Mouse (Mus musculus) MEL (cell line): Measurements from ENCODE around the gene Col1a1. TPM values are rescaled to one million over a fixed set of nuclear protein-coding genes. Genes with fewer than 3 reads are reported as not detected.

Source experiments
- DNase-seq: peaks from one replicate; pipeline ENCODE4 v3.0.0; 2011; ENCODE audit warnings: low read depth, low spot score
- H3K27ac ChIP-seq: 2 replicates; pipeline ENCODE4 v1.5.1; 2012; ENCODE audit warnings: low read depth, mild to moderate bottlenecking, control low read depth, low read length, moderate library complexity; ENCODE audit not compliant: control insufficient read depth
- H3K27me3 ChIP-seq, 2 experiments: fragments of 150-350 bp in 1 of 2; sonication (generic) in 1 of 2; 2 replicates each; pipeline ENCODE4 v1.6.1; 2012; ENCODE audit warnings: low read length in 2 of 2, mild to moderate bottlenecking in 2 of 2, improper control_type of control experiment in 1 of 2, moderate library complexity in 1 of 2; ENCODE audit not compliant: insufficient read depth in 2 of 2, control insufficient read depth in 1 of 2
- H3K36me3 ChIP-seq, 2 experiments: 2 replicates each; pipeline ENCODE4 v1.6.1; 2012 to 2014; ENCODE audit warnings: low read length in 2 of 2, improper control_type of control experiment in 1 of 2, inconsistent platforms in 1 of 2, mild to moderate bottlenecking in 1 of 2; ENCODE audit not compliant: insufficient read depth in 2 of 2, control insufficient read depth in 1 of 2
- H3K4me1 ChIP-seq, 2 experiments: fragments of 150-350 bp in 1 of 2; sonication (generic) in 1 of 2; 2 replicates each; pipeline ENCODE4 v1.6.1; 2012; ENCODE audit warnings: low read length in 2 of 2, improper control_type of control experiment in 1 of 2, mild to moderate bottlenecking in 1 of 2; ENCODE audit not compliant: insufficient read depth in 2 of 2, control insufficient read depth in 1 of 2
- H3K4me3 ChIP-seq, 2 experiments: fragments of 150-350 bp in 1 of 2; sonication (generic) in 1 of 2; 2 replicates each; pipeline ENCODE4 v1.5.1; 2012; ENCODE audit warnings: low read depth in 2 of 2, low read length in 2 of 2, mild to moderate bottlenecking in 2 of 2, moderate library complexity in 2 of 2, control low read depth in 1 of 2, improper control_type of control experiment in 1 of 2; ENCODE audit not compliant: control insufficient read depth in 1 of 2, insufficient read depth in 1 of 2
- H3K79me2 ChIP-seq: 2 replicates; pipeline ENCODE4 v1.6.1; 2012; ENCODE audit warnings: mild to moderate bottlenecking, low read length, moderate library complexity; ENCODE audit not compliant: control insufficient read depth, poor library complexity, insufficient read depth
- H3K9ac ChIP-seq: 2 replicates; pipeline ENCODE4 v1.6.1; 2012; ENCODE audit warnings: low read depth, mild to moderate bottlenecking, control low read depth, low read length, moderate library complexity; ENCODE audit not compliant: control insufficient read depth, poor library complexity, severe bottlenecking
- H3K9me3 ChIP-seq: fragments of 150-350 bp; sonication (generic); replicated peaks from 2 replicates; pipeline ENCODE4 v1.6.1; 2012; ENCODE audit warnings: mild to moderate bottlenecking, low read length, improper control_type of control experiment, moderate library complexity; ENCODE audit not compliant: insufficient read depth
- ELF1 ChIP-seq: IDR thresholded peaks from 2 replicates; pipeline ENCODE4 v1.6.1; 2014; ENCODE audit warnings: low read depth, mild to moderate bottlenecking, inconsistent platforms, low read length, improper control_type of control experiment, moderate library complexity
- EP300 ChIP-seq, 2 experiments: IDR thresholded peaks; 2 replicates each; pipeline ENCODE4 v1.6.1; 2011; ENCODE audit warnings: improper control_type of control experiment in 2 of 2, low read length in 2 of 2, low read depth in 1 of 2, mild to moderate bottlenecking in 1 of 2
- ETS1 ChIP-seq: IDR thresholded peaks from 2 replicates; pipeline ENCODE4 v1.6.1; 2012; ENCODE audit warnings: low read depth, mild to moderate bottlenecking, inconsistent platforms, low read length, improper control_type of control experiment, moderate library complexity
- GATA1 ChIP-seq: IDR thresholded peaks from 2 replicates; pipeline ENCODE4 v1.6.1; 2011; ENCODE audit warnings: low read depth, low read length, improper control_type of control experiment
- MAFK ChIP-seq: IDR thresholded peaks from 2 replicates; pipeline ENCODE4 v1.6.1; 2011; ENCODE audit warnings: low read depth, mild to moderate bottlenecking, low read length, improper control_type of control experiment, borderline replicate concordance
- MAX ChIP-seq: IDR thresholded peaks from 2 replicates; pipeline ENCODE4 v1.6.1; 2011; ENCODE audit warnings: low read length, improper control_type of control experiment
- MYB ChIP-seq: IDR thresholded peaks from 2 replicates; pipeline ENCODE4 v1.6.1; 2011; ENCODE audit warnings: mild to moderate bottlenecking, low read depth, low read length, improper control_type of control experiment
- POLR2A ChIP-seq, 2 experiments: IDR thresholded peaks; 2 replicates each; pipeline ENCODE4 v1.6.1; 2011 to 2012; ENCODE audit warnings: low read length in 2 of 2, mild to moderate bottlenecking in 2 of 2, control low read depth in 1 of 2, improper control_type of control experiment in 1 of 2, low read depth in 1 of 2, moderate library complexity in 1 of 2; ENCODE audit not compliant: control insufficient read depth in 1 of 2, insufficient read depth in 1 of 2, poor library complexity in 1 of 2
- POLR2AphosphoS2 ChIP-seq: IDR thresholded peaks from 2 replicates; pipeline ENCODE4 v1.6.1; 2011; ENCODE audit warnings: low read length, improper control_type of control experiment
- RAD21 ChIP-seq: IDR thresholded peaks from 2 replicates; pipeline ENCODE4 v1.6.1; 2011; ENCODE audit warnings: mild to moderate bottlenecking, low read depth, low read length, improper control_type of control experiment
- RCOR1 ChIP-seq: IDR thresholded peaks from 2 replicates; pipeline ENCODE4 v1.6.1; 2012; ENCODE audit warnings: low read depth, mild to moderate bottlenecking, inconsistent platforms, low read length, improper control_type of control experiment
- TBP ChIP-seq: IDR thresholded peaks from 2 replicates; pipeline ENCODE4 v1.8.0; 2011; ENCODE audit warnings: low read depth, low read length, improper control_type of control experiment
- USF1 ChIP-seq: IDR thresholded peaks from 2 replicates; pipeline ENCODE4 v1.6.1; 2014; ENCODE audit warnings: low read depth, mild to moderate bottlenecking, inconsistent platforms, low read length, improper control_type of control experiment, moderate library complexity
- USF2 ChIP-seq, 2 experiments: IDR thresholded peaks; 2 replicates each; pipeline ENCODE4 v1.6.1; 2011 to 2012; ENCODE audit warnings: improper control_type of control experiment in 2 of 2, low read length in 2 of 2, borderline replicate concordance in 1 of 2, inconsistent platforms in 1 of 2, low read depth in 1 of 2, mild to moderate bottlenecking in 1 of 2; ENCODE audit not compliant: insufficient read depth in 1 of 2
- ZC3H11A ChIP-seq: IDR thresholded peaks from 2 replicates; pipeline ENCODE4 v1.6.1; 2012; ENCODE audit warnings: low read depth, mild to moderate bottlenecking, inconsistent platforms, low read length, improper control_type of control experiment
- polyA plus RNA-seq, 2 experiments: library from polyadenylated mRNA; stranded (reverse) in 1 of 2; unstranded in 1 of 2; fragments of >175 nt in 1 of 2; fragments of >200 nt in 1 of 2; gene quantifications; 2 replicates each; pipeline versions ENCODE4 v1.2.1 to v1.2.4; 2012; ENCODE audit warnings: low replicate concordance in 2 of 2, low read depth in 1 of 2; ENCODE audit not compliant: insufficient read length in 2 of 2, insufficient read depth in 1 of 2, missing spikeins in 1 of 2
- total RNA-seq: library from RNA; depleted of rRNA; stranded (reverse); fragments of 300-350 nt; gene quantifications from 2 replicates; pipeline ENCODE4 v1.2.3, GENCODE M21; 2012

The Col1a1 gene
- total and polyA plus RNA-seq, 3 experiments = 0.12 to 0.61 TPM; not detected in 1

DNA sequence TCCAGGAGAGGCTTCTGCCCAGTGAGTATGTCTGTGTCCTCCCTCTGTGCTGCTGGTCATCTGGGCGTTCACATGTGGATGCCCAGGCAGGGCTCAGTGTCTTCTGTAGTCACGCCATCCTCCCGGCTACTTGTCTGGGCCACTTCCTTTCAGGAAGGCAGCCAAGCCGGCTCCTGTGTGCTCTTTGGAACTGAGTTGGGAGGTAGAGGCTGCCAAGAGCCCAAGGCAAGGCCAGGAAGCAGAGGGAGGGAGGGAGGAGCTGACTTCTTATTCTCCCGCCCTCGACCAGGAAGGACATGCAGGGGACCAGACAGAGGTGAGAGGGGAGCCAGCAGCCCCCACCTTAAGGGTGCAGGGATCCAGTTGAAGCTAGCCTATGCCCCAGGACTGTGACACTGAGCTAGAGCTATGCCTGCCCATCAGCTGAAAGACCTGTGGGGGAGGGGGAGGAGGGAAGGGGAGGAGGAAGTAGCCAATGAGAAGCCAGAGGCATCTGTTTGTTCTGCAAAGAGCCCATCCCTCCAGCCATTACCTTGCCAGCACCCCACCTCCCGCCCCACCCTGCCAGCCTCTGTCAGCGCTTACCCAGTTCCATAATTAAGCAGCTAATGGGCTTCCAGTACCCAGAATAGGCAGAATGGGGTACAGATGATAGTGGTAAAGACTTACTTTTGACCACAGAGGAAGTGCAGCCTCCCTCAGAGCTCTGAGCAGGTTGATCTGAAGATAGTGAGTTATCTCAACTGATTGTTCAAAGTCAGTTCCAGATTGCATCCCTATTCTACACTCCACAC is 22.2 kb downstream of the Col1a1 start:
- Histone ChIP-seq H3K9me3 (no peaks in the 10 kb centered on the region), H3K27me3 (peaks cover 22 to 31% of the 10 kb centered on the region in 2 experiments), H3K36me3 (peaks cover 0 to 7% of the 10 kb centered on the region in 2 experiments; a peak in 2 of 4 replicates), H3K4me1 (peaks cover 0 to 7% of the 10 kb centered on the region in 2 experiments; a peak in 1 of 4 replicates), H3K4me3 (no peak overlapping the region), H3K79me2 (no peaks in the 10 kb centered on the region), H3K9ac (no peak overlapping the region), H3K27ac (no peak overlapping the region)
- peak; percentile 62 for DNase-seq
- TF ChIP-seq GATA1 (peak; percentile 67), RCOR1 (peak; percentile 76), MYB (no peak), TBP (peak; percentile 23; the same call in 1 of the 2 replicates), EP300 (IDR thresholded peaks at IDR 0.05; ENCODE audit: low read depth in 1 of 2, low read length in 2 of 2) (peak in 1 of 2 experiments; percentile 41; a peak in 1 of 4 replicates)

DNA sequence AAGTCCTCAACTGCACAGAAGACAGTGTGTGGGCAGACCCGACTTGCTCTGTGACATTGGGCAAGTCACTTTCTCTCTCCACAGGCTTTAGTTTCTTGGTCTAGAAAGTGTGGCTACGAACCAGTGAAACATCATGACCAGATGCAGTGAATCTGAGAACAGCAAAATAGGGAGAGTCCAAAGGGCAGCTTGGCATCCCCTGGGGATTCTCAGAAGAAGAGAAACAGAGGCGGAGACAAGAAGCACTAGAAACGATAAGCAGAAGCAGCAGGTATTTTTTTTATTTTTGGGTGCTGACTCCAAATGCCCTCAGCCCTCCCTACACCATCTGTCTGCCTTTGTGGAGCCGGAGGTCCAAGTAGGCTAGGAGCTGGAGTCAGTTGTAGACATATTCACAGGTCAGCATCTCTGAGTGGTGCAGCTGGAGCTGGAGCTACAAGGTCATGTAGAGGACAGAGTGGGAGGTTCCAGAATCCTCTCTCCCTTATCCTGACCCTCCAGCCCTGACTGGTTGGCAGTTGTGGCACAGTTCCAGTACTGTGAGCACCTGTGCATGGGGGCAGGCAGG is 26.6 kb downstream of the Col1a1 start:
- no peak overlapping the region for H3K27ac ChIP-seq
- TF ChIP-seq RAD21 = no peak
- no peak for TF ChIP-seq ZC3H11A
- TF ChIP-seq ETS1 = no peak
- no peak for TF ChIP-seq EP300 (IDR thresholded peaks at IDR 0.05; ENCODE audit: low read depth in 1 of 2, low read length in 2 of 2)
- no peak for TF ChIP-seq POLR2AphosphoS2
- no peak for TF ChIP-seq MAX
- TF ChIP-seq USF1 = no peak
- TF ChIP-seq ELF1 = no peak
- no peak for TF ChIP-seq MAFK
- TF ChIP-seq POLR2A (IDR thresholded peaks at IDR 0.05; ENCODE audit: control insufficient read depth in 1 of 2, insufficient read depth in 1 of 2, low read depth in 1 of 2, low read length in 2 of 2, poor library complexity in 1 of 2) = no peak
- no peak for TF ChIP-seq USF2 (IDR thresholded peaks at IDR 0.05; ENCODE audit: borderline replicate concordance in 1 of 2, insufficient read depth in 1 of 2, low read depth in 1 of 2, low read length in 2 of 2)
- TF ChIP-seq, all 39 proteins: peak for 0
- no peaks in the 10 kb centered on the region for H3K9me3 ChIP-seq
- H3K36me3 ChIP-seq = peaks cover 0 to 7% of the 10 kb centered on the region in 2 experiments; a peak in 2 of 4 replicates
- peaks cover 23 to 37% of the 10 kb centered on the region in 2 experiments for H3K27me3 ChIP-seq
- no peaks in the 10 kb centered on the region for H3K79me2 ChIP-seq
- H3K4me1 ChIP-seq = peaks cover 0 to 7% of the 10 kb centered on the region in 2 experiments; a peak in 1 of 4 replicates
- H3K4me3 ChIP-seq = no peak overlapping the region
- no peak overlapping the region for H3K9ac ChIP-seq
- DNase-seq = no peak
